Mouse (Mus musculus) megakaryocyte, embryonic 14.5 days (primary cell): ENCODE measurements at regions not wholly inside any gene's neighbourhood (a gene's known extent, or its start where the extent isn't known, plus 50 kb on each side); places are given as distances from the start of the nearest gene placed in this dataset.

Source experiments
- FLI1 ChIP-seq: IDR thresholded peaks from 2 replicates; pipeline ENCODE4 v1.6.1; 2012; ENCODE audit warnings: low read length, inconsistent platforms, mixed read lengths
- GATA1 ChIP-seq: IDR thresholded peaks from 3 replicates; pipeline ENCODE4 v1.6.1; 2012; ENCODE audit warnings: mixed read lengths, low read length, inconsistent platforms, borderline replicate concordance

- TF ChIP-seq GATA1 (no peak), FLI1 (no peak)
Observed at GRCm38 (mm10) chr11:112407681-112408080, 374.3 kb upstream of the Sox9 start.
